Mouse (Mus musculus) G1E (cell line): Measurements from ENCODE around the gene Rnf207.

ENCODE experiments used
- CTCF ChIP-seq: IDR thresholded peaks from 2 replicates; pipeline ENCODE4 v1.5.1; 2012; ENCODE audit warnings: low read depth, low read length, inconsistent platforms, mixed read lengths
- GATA1 ChIP-seq: IDR thresholded peaks from 2 replicates; pipeline ENCODE4 v1.6.1; 2012; ENCODE audit warnings: borderline replicate concordance, low read length, inconsistent platforms, mixed read lengths
- GATA2 ChIP-seq: IDR thresholded peaks from 2 replicates; pipeline ENCODE4 v1.6.1; 2012; ENCODE audit warnings: low read depth, low read length, inconsistent platforms, borderline replicate concordance
- TAL1 ChIP-seq: conservative IDR thresholded peaks from 2 replicates; pipeline ENCODE4 v1.6.1; 2012; ENCODE audit warnings: low read depth, low read length, inconsistent platforms, mixed read lengths

DNA sequence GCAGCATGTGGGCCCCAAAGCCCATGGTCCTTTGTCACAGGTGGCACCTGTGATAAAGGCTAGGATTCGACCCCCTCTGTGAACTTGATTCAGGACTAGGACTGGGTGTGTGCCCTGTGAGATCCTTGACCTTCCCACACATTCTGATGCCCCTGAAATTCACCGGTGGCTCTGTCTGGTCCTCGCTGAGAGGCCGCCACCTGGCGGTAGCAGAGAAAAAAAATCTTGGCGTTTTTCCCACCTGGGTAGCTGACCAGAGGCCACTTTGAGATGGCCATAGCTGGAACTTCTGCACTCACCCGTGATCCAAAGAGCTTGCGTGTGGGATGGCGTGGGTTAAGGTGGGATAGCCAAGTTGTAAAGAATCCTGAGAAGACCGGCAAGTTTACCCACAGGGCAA lies 33.3 kb downstream of the Rnf207 start:
- no peak for TF ChIP-seq TAL1
- no peak for TF ChIP-seq CTCF
- TF ChIP-seq GATA2: no peak
- no peak for TF ChIP-seq GATA1
